Mouse (Mus musculus) cerebral cortex, adult 2 months (tissue): Measurements from ENCODE around the gene Vmn1r4.

Source experiments
- WGBS: fragments of 180-500 bp; shearing (Covaris S2); methylation state at CpG from one replicate; pipeline ENCODE4 v1.1.7; 2018; 5-methylcytosine and 5-hydroxymethylcytosine counted together

The Vmn1r4 gene

DNA sequence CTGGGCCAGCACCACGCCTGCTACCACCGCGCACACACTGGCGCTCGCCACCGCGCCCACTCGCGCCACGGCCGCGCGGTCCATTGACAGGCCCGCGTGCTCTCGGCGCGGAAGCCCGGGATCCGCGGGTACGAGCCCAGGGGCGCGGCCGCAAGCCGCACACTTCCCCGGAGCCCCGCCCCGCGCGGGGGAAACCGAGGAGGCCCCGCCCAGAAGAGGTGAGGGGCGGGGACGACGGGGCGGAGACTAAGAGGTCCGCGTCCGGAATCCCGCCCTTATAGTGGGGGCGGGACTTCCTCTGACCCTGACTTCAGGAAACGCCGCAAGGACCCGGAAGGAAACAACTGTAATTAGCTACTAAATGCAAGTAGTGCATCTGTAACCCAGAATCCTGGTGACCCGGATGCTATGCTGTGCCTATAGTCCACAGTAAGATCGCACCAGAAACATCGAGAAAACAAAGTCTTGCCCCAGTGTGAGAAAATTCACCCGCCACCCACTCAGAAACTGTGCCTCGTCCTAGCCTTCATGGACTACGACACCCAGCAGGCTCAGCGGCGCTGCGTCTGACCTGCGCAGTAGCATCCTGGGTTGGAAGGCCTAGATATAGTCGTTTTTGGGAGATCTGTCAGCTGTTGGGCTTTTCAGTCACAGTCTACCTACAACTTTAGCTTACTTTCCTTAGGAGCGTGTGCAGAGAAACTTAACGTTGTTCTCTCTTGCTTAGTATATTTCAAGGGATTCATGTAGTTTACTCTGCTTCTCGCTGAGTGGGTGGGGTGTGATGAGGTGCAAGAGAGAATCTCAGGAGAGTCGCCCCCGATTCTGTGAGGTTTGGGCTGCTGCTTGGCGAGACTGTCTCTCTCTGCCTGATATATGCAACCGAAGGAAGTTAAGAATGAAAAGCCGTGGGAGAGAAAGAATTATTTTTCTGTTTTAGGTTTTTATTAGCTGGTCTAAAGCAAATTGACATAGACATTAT is at the start of gene Vmn1r4, which contains the start of gene Nt5c3:
Gene Vmn1r4 (plus strand): TSS at position 290 of the 982 bp plus-strand sequence.
Gene Nt5c3 (minus strand): TSS at position 207 of the 982 bp plus-strand sequence.
- 2% methylated on average over 64 of the region's 64 CpGs for WGBS

DNA sequence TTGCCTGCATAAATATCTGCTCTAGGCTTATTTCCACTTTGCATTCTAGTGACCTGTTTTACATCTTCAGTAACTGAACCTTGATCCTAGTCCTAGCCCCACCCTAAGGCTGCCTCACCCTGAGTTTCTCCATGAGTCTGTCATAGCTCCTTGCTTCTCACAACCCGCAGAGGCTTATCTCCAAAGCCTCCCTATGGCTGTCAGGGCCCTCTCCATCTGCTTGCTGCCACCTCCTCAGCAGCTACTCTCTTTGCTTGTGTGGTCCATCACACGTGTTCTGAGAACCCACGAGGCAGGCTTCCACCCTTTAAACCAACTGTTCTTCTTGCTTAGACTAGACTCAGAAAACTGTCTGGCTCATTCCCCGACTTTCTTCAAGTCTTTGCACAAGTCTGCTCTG is 46.9 kb upstream of the Vmn1r4 start:
- 63% methylated on average over 4 of the region's 4 CpGs for WGBS

DNA sequence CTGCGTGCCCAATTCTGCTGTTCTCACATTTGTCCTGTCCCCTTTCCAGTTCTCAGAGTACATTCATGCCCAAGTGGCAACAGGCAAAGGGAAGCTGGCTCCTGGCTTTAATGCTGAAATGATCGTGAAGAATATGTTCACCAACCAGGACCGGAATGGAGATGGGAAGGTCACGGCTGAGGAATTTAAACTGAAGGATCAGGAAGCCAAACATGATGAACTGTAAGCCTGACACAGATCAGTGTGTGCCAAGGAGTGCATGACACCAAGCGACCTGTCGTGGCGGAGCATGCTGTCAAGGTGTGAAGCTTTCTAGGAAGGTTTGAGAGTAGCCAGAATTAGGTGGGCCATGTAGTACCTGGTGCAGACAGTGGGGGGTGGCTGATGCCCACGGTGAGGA is 45.8 kb upstream of the Vmn1r4 start:
- 80% methylated on average over 8 of the region's 8 CpGs for WGBS

DNA sequence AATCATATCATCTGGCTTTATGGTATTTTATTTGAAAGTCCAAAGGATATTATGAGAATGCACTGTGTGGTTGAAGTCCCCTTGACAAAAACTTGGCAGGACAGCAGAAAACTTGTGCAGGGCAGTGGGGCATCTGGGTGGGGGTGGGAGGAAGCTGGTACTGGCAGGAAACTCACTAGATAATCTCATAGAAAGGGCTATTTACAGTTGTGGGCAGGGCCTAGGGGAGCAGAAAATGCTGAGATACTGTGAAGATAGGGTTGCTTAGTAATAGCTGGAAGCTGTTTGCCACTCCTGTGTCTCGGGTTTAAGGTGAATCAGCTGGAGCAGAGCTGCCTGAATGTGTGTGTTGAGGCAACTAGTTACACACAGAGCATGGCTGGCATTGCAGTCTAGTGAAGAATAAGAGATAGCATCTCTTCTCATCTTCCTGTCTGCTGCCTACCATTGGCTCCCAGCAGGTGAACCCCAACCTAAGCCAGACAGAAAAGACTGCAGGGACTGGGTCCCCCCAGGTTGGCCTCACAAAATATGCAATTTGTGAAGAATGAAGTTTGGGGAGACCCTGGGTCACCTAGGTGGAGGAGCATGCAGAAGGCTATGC is 44.4 kb upstream of the Vmn1r4 start:
- 38% methylated on average over 1 of the region's 1 CpGs for WGBS

DNA sequence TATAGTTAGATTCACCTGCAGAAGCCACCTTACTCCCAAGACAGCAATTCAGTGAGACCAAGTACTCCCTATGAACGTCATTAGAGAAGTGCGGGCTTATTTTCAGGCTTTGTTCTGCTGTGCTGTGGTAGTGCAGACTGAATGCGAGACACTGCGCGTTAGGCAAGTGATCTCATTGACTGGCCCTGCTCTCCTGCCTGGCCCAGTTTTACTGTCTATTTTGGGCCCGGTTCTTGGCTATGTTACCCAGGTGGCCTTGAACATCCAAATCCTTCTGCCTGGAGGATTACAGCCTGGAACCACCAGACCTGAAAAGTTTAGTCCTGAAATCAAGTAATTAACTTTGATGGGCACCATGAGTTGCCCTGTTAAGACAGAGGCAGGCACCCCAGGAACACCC is 35.3 kb upstream of the Vmn1r4 start:
- 80% methylated on average over 6 of the region's 6 CpGs for WGBS

DNA sequence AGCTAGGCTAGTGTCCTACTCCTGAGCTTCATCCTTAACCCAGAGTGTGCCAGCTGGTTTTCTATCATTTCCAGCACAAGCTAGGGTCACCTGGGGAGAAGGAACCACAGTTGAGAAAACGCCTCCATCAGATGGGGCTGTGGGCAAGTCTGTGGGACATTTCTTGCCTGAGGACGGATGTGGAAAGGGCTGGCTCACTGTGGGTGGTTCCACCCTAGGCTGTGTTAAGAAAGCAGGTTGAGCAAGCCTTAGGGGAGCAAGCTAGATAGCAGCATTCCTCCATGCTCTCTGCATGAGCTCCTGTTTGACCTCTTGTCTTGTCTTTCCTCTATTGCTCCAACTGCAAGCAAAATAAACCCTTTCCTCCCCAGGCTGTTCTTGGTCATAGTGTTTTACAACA is 33.1 kb upstream of the Vmn1r4 start:
- WGBS: 75% methylated on average over 2 of the region's 2 CpGs

DNA sequence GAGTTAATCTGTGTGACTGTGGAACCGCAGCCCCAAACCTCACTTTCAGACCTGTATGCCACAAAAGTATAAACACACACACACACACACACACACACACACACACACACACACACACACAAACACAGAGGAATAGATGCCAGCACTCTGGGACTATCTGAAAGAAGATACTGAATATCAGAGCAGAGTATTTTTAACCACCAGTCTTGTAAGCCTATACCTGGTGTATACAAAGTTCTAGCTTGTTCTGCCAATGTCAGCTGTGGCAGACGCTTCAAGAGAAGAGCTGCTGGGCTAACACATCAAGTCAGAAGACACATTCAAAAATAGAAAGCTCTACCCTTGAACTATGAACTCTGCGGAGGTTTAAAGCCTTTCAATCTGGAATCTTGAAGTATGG is 24.2 kb upstream of the Vmn1r4 start:
- 73% methylated on average over 3 of the region's 3 CpGs for WGBS

DNA sequence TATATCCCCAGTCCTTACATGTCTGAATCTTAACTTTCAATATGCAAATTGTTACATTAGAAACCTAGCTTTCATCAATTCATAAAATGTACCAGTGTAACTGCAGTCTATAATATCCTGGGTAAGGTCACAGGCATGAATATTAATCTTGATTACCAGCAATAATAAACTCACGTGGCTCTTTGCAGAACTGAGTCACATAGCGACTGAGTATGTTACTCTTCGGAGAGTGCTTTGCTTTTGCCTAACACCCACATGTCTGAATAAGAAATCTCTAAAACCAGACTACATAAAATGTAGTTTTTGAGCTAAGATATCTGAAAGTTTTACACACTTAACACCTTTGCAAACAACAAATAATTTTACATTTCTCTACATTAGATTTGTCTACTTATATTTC is 22.5 kb upstream of the Vmn1r4 start:
- 27% methylated on average over 3 of the region's 3 CpGs for WGBS

DNA sequence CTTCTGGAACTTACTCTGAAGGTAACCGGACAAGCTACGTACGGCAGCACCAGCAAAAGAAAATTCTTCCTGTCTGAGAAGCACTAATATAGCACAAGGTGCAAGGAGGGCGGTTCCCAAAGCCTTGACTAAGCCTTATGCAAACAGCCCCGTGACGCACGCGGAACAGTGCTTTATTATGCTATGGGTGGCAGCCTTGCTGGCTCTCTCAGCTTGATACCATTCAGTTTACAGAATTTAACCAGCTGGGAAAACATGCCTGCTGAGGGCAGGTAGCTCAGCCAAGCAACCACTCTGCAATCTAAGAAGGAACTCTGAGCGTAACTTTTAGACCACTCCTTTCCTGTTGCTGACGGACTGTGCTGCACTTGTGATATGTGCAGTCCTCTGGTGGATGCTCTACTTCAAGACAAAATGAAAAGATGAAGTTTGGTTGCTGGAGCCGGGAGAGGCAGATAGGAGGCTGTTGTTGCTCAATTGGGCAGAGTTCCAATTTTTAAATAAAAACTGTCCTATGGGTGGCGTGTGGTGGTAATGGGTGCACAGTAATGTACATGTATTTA is 21.9 kb upstream of the Vmn1r4 start:
- WGBS: 20% methylated on average over 12 of the region's 12 CpGs

DNA sequence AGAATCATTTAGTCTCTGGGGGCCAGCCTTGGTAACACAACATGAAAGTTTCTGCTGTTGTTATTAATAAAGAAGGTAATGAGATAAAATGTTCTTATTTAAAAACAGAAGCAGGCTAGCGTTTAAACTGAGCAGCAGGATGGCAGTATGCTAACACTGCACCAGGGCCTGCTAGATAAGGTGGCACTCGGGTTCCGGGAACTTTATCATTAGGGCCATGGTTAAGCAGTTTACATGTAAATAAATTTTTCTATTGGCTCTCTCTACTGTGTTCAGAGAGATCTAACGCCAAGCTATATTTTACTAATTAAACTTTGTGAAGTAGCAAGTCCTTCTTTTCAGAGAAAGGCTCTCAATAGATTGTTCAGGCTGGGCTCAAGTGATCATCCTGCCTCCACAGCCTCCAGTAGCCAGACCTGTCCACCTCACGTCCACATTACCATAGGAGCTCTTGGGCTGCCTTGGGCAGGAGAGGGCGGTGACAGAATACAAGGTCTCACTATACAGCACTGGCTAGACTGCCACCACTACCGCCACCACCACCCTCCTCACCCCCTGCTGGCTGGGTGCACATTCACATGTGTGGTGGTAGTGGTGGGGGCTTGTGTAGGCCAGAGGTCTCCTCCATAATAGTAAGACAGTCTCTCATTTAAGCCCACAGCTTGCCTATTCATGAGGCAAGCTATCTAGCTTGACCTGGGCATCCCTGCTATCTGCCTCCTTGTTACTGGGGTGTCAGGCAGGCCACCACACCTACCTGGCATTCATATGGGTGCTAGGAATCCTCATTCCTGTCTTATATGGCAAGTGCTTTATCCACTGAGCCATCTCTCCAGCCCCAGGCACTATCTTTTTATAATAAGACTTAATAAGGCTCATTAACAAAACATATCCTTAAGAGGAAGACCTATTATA is 21.0 kb upstream of the Vmn1r4 start:
- 81% methylated on average over 7 of the region's 7 CpGs for WGBS

DNA sequence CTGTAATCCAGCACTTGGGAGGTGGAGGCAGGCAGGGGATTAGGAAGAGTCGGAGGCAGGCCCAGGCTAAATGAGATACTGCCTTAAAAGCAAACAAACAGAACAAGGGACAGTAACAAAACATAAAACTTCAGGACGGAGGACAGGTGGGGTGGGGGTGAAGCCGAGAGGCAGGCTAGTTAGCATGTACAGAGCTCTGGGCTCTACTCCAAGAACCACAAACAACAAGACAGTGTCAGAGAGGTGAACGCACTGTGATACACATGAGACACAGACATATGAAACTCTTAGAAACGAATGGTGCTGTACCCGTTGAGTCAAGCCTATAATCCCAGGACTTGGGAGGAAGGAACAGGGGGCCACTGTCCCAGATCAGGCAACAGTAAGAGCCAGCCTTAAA is 20.0 kb upstream of the Vmn1r4 start:
- 32% methylated on average over 6 of the region's 6 CpGs for WGBS

DNA sequence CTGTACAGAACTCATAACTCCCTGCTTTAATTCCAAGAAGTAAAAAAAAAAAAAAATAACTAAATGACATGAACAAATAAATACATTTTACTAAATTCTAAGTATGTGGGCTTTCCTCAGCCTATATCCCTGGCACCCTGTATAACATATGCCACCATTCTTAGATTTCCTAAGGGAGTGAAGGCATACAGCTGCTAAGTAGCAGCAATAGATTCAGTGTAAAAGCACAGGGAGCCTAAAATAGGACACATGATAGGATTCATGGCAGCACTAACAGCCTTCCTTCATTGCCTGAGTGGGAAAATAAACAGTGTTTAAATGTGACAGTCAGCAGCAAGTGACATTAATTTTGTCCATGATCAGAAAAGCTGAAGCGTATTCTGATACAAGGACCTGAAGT is 19.5 kb upstream of the Vmn1r4 start:
- 35% methylated on average over 1 of the region's 1 CpGs for WGBS

DNA sequence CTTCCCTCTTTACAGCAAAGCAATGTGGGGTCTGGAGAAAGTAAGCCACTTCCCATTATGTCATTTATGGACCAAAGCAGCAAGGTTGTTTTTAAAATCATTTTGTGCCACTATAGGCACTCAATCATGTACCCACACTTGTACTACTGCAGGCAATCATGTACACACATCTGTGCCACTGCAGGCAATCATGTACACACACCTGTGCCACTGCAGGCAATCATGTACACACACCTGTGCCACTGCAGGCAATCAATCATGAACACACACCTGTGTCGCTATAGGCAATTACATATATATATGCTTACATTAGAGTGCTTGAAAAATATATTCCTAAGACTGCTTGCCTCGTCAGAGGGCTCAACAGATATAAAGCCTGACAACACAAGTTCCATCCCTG is 18.8 kb upstream of the Vmn1r4 start:
- WGBS: 92% methylated on average over 2 of the region's 2 CpGs

DNA sequence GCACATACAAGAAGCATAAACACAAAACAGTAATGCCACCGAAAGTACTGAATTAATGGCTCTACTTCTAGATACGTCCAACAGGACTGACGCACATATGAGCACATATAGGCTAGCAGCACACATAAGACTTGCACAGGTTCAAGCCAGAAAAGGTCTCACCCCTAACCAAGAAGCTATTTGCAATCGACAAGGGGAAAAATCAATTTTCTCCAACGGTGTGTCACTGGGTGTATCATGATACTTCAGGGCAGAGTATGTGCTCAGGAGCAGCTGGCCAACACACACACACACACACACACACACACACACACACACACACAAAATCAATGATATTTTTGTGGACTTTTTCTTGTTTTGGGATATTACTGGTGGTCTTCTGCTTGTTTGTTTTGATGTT is 18.3 kb upstream of the Vmn1r4 start:
- WGBS: 92% methylated on average over 5 of the region's 5 CpGs

DNA sequence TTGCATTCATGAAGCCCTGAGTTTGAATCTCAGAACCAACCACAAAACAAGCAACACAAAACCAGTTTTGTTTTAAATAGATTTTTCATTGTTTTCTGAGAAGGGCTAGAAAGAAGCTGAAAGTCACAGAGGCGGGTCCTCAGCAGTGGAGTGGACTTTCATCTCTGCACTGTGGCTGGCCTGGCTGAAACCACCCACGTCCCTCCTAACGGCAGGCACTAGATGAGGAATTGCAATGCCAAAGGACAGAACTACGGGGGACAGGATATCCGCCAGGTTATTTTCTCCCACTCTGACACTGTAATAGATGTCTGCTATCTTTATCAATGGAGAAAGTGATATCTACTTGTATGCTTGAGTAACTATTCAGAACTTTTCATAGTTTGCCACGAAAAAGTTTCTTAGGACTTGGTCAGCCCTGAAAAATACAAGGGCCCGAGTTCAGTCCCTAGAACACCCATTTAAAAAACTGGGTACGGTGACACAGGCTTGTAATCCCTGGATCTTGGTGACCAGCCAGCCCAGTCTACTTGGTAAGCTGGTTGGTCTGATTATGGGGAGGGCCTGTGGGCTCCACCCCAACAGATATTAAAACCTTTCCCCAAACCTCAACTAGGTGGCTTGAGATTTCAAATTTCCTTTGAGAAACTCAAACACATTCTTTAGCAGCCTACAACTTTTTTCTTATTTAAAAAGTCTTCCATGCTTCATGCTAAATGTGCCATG is 17.5 kb upstream of the Vmn1r4 start:
- WGBS: 78% methylated on average over 8 of the region's 8 CpGs

DNA sequence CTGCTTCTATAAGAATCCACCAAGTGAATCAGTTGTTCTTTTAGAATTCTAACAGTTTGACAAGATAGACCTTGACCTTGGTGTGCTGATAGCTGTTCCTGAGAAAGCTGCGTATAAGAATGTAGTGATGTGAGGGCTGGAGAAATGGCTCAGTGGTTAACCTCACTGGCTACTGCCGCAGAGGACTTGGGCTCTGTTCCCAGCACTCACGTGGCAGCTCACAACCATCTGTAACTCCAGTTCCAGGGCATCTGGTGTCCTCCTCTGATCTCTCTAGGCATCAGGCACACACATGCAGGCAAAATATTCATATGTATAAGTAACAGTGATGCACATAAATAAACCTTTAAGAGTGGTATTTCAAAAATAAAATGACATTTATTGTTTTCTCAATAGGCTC is 15.8 kb upstream of the Vmn1r4 start:
- 64% methylated on average over 3 of the region's 3 CpGs for WGBS

DNA sequence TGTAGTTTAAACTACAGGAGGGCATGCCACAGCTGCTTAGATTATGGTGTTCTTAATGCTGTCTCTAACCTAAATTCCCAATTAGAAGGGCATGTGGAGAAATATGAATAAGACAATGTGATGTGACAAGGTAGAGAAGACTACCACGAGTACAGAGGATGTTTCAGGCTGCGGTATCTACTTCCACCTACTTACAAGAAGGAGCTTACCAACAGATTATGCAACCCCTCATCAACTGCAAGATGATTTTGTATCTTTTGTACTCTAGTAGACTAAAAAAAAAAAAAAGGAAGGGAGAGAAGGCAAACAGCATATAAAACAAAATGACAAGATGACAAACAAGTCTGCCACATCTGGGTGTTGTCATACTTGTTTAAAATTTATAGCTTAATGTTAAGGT is 15.4 kb upstream of the Vmn1r4 start:
- 50% methylated on average over 2 of the region's 2 CpGs for WGBS

DNA sequence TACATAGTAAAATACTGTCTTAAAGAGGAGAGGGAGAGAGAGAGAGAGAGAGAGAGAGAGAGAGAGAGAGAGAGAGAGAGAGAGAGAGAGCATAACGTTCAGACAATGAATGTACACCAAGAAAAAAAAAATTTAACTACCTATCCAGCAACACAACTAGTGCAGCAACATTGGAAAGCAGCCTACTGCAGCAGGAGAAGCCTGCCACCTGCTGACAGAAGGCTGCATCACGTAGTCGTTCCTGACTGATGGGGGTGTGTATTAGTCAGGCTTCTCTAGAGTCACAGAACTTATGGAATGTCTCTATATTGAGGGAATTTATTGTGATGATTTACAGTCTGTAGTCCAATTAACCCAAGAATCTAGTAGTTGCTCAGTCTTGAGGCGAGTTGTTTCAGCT is 14.9 kb upstream of the Vmn1r4 start:
- WGBS: 8% methylated on average over 4 of the region's 4 CpGs

DNA sequence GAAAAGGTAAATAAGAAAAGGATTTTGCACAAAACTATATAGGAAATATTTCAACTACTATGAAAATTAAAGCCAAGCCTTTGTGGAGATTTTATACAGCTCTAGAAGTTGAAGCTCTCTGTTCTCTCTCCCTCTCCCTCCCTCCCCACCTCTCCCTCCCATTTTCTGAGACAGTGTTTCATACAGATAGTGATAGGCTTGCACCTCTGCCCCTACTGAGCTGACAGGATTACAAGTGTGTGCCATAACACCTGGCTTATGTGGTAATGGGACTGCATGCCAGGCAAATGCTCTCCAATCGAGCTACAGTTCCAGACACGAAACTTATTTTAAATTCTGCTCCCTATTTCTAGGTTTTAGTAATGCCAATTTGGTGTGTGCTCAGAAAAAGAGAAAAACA is 12.9 kb upstream of the Vmn1r4 start:
- WGBS: 58% methylated on average over 2 of the region's 2 CpGs

DNA sequence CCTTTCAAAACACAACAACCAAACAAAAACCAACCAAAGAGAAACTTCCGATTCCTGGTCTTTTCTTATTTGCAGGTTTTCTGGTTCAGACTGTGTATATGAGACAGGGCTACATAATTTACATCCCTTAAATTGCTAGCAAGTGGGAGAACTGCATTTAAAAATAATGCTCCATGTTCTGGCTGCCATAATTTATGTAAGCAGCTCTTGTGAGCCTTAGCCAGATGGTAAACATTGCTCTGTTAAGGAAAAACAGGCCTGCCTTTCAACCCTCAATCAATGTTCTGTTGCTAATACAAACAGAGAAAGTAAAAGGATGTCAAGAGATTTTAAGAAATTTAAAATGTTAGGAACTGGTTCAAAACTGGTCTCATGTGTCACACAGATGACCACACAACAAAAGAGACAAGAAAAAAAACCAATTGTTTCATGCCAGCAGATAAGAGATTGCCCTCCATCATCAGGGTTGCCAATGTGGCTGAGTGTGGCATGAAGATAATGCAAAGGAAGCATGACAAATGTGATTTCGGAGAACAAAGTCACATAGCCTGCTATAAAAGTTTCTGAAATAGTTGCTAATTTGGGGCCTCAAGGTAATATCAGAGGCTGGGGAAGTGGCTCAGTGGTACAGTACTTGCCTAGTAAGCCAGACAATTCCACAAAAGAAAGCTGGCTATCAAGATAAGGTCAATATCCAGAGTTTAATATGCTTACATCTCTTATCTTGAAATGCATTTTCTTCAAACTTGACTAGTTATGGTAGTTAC is 10.5 kb upstream of the Vmn1r4 start:
- WGBS: 60% methylated on average over 2 of the region's 2 CpGs
